Mouse (Mus musculus): ENCODE data around the gene Sertad1. TPM values are rescaled to one million over a fixed set of nuclear protein-coding genes. Genes with fewer than 3 reads are reported as not detected.
"Not testable (repeated sequence)": the region's sequence is repeated elsewhere in the genome, so short reads cannot be mapped to it uniquely, and the experiment has no call there.

The Sertad1 gene
- polyA plus RNA-seq, 1 experiment from 2014 or later = 34.8 TPM

DNA sequence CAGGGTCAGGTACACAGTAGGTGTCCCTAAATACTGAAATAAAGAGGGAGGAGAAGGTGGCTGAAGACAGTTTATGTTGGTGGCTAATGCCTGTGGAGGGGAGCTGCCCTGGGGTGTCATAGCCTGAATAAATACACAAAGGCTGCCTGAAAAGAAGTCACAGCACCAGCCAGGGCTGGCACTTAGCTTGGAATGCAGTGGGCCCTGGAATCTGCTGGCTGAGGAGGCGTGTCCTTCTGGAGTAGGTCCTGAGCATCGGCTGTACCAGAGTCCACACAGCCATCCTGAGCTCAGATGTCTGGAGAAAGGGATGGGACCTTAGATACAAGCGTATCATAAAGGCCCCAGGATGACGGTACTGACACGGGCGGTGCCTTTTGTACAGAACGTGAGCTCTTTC is 5.1 kb downstream of the Sertad1 start:
- Histone ChIP-seq H3K9me3 (ENCODE audit: control insufficient read depth, low read length) (no peaks in the 10 kb centered on the region), H3K9ac (ENCODE audit: low read length) (peak overlapping the region; percentile 1), H3K4me1 (ENCODE audit: control insufficient read depth in 2 of 2, insufficient read depth in 2 of 2, low read length in 2 of 2) (peaks cover 30 to 37% of the 10 kb centered on the region in 2 experiments), H3K4me2 (ENCODE audit: low read length) (peak overlapping the region; percentile 62), H3K27ac (replicated peaks in 1 of 2; ENCODE audit: control insufficient read depth in 1 of 2, insufficient read depth in 1 of 2, low read depth in 2 of 2, low read length in 2 of 2) (peak overlapping the region; percentile 93 to 98), H3K4me3 (ENCODE audit: control insufficient read depth in 1 of 2, insufficient read depth in 1 of 2, low read depth in 1 of 2, low read length in 2 of 2) (no peak overlapping the region), H3K36me3 (ENCODE audit: control insufficient read depth, insufficient read depth, low read length) (peaks cover 16% of the 10 kb centered on the region), H3K27me3 (ENCODE audit: control insufficient read depth, insufficient read depth, low read length) (no peaks in the 10 kb centered on the region)
- ATAC-seq (ENCODE audit: insufficient number of reproducible peaks, insufficient read depth, low FRiP score, low read depth) = no peak
- WGBS = 33% methylated on average over 7 of the region's 7 CpGs

DNA sequence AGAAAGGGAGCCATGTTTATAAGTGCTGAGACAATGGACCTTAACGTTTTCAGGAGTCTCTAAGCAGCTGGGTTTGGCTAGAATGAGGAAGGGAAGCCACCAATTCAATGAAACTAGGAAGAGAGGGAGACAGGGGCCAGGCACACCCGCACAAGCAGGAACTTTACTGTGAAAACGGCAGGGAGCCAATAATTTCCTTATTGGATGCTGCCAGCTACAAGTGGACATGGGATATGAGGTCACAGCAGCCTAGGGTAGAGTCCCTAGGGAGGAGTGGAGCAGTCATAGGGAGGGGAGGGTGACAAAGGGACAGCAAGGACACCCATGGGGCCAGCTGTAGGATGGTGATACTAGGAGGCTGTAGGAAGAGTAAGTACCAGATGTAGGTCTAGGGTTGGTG is 6.3 kb downstream of the Sertad1 start:
- no peak overlapping the region for H3K4me3 ChIP-seq (ENCODE audit: control insufficient read depth in 1 of 2, insufficient read depth in 1 of 2, low read depth in 1 of 2, low read length in 2 of 2)
- H3K9ac ChIP-seq (ENCODE audit: low read length) = no peak overlapping the region
- peaks cover 35 to 41% of the 10 kb centered on the region in 2 experiments for H3K4me1 ChIP-seq (ENCODE audit: control insufficient read depth in 2 of 2, insufficient read depth in 2 of 2, low read length in 2 of 2)
- H3K36me3 ChIP-seq (ENCODE audit: control insufficient read depth, insufficient read depth, low read length) = peaks cover 16% of the 10 kb centered on the region
- no peak overlapping the region for H3K4me2 ChIP-seq (ENCODE audit: low read length)
- no peaks in the 10 kb centered on the region for H3K27me3 ChIP-seq (ENCODE audit: control insufficient read depth, insufficient read depth, low read length)
- H3K9me3 ChIP-seq (ENCODE audit: control insufficient read depth, low read length) = no peaks in the 10 kb centered on the region
- no peak for ATAC-seq (ENCODE audit: insufficient number of reproducible peaks, insufficient read depth, low FRiP score, low read depth)
- 76% methylated on average over 3 of the region's 3 CpGs for WGBS
- H3K27ac ChIP-seq (replicated peaks in 1 of 2; ENCODE audit: control insufficient read depth in 1 of 2, insufficient read depth in 1 of 2, low read depth in 2 of 2, low read length in 2 of 2) = 0 out of 4 replicates have a peak overlapping the region, but pooled peaks of 1 of the 2 experiments have one; percentile 93

DNA sequence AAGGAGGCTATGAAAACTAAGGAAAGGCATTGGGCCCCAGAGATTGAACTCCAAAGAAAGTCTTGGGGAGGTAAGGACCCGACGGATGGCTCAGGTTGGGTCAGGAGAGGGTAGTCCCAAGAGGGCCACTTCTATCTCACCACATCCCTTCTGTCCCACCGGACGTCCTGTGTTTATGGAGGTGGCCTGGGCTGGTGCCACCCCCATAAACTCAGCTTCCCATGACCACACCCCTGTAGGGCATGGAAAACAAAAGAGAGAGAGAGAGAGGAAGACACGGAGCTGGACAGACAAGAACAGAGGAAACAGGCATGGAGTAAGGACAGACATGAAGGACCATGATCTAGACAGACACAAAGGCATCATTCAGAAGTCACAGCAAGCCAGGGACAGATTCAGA is 6.7 kb downstream of the Sertad1 start:
- peaks cover 16% of the 10 kb centered on the region for H3K36me3 ChIP-seq (ENCODE audit: control insufficient read depth, insufficient read depth, low read length)
- no peaks in the 10 kb centered on the region for H3K27me3 ChIP-seq (ENCODE audit: control insufficient read depth, insufficient read depth, low read length)
- H3K4me2 ChIP-seq (ENCODE audit: low read length) = no peak overlapping the region
- WGBS = 76% methylated on average over 5 of the region's 5 CpGs
- no peak overlapping the region for H3K27ac ChIP-seq (replicated peaks in 1 of 2; ENCODE audit: control insufficient read depth in 1 of 2, insufficient read depth in 1 of 2, low read depth in 2 of 2, low read length in 2 of 2)
- no peak overlapping the region for H3K4me3 ChIP-seq (ENCODE audit: control insufficient read depth in 1 of 2, insufficient read depth in 1 of 2, low read depth in 1 of 2, low read length in 2 of 2)
- H3K9ac ChIP-seq (ENCODE audit: low read length) = no peak overlapping the region
- ATAC-seq (ENCODE audit: insufficient number of reproducible peaks, insufficient read depth, low FRiP score, low read depth) = no peak
- peaks cover 33 to 37% of the 10 kb centered on the region in 2 experiments for H3K4me1 ChIP-seq (ENCODE audit: control insufficient read depth in 2 of 2, insufficient read depth in 2 of 2, low read length in 2 of 2)
- H3K9me3 ChIP-seq (ENCODE audit: control insufficient read depth, low read length) = no peaks in the 10 kb centered on the region

DNA sequence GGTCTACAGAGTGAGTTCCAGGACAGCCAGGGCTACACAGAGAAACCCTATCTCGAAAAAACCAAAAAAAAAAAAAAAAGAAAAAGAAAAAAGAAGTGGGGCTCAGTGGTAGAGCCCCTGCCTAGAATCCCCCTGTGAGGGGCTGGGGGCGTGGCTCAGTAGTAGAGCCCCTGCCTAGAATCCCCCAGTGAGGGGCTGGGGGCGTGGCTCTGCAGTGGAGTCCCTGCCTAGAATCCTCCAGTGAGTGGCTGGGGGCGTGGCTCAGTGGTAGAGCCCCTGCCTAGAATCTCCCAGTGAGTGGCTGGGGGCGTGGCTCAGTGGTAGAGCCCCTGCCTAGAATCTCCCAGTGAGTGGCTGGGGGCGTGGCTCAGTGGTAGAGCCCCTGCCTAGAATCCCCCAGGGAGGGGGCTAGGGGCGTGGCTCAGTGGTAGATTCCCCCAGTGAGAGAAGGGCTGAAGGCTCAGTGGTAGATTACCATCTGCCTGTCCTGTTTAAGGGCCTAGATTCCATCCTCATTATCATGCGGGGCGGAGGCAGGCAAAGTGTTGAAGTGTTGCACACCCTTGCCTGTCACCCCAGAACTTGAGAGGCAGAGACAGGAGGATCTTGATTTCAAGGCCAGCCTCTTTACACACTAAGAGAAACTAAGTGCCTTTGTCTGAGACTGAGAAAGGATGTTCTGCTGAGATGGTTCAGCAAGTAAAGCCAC is 8.1 kb downstream of the Sertad1 start:
- WGBS = 85% methylated on average over 8 of the region's 9 CpGs
- not testable (repeated sequence) for H3K36me3 ChIP-seq (ENCODE audit: control insufficient read depth, insufficient read depth, low read length); H3K27me3 ChIP-seq (ENCODE audit: control insufficient read depth, insufficient read depth, low read length); H3K9ac ChIP-seq (ENCODE audit: low read length); H3K4me3 ChIP-seq (ENCODE audit: control insufficient read depth in 1 of 2, insufficient read depth in 1 of 2, low read depth in 1 of 2, low read length in 2 of 2); H3K9me3 ChIP-seq (ENCODE audit: control insufficient read depth, low read length); H3K27ac ChIP-seq (replicated peaks in 1 of 2; ENCODE audit: control insufficient read depth in 1 of 2, insufficient read depth in 1 of 2, low read depth in 2 of 2, low read length in 2 of 2); H3K4me2 ChIP-seq (ENCODE audit: low read length); ATAC-seq (ENCODE audit: insufficient number of reproducible peaks, insufficient read depth, low FRiP score, low read depth)
- H3K4me1 ChIP-seq (ENCODE audit: control insufficient read depth in 2 of 2, insufficient read depth in 2 of 2, low read length in 2 of 2) = peaks cover 25 to 26% of the 10 kb centered on the region in 2 experiments

DNA sequence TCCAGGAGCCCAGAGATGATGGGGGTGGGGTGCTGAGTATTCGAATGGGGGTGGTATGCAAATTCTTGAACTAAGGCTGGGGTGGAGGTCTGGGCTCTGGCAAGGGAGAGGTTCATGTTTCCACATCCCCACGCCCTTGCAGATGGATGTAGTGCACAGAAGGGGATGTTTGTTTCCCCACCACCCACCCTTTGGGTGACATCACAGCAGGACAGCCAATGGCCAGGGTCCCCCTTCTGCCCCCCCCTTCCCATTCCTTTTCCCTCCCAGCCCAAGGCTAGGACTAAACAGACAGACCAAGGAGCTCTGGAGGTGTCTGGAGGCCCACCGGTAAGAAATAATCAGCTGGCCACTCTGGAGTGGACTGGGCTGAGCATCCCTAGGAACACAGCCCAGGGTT is 12.3 kb downstream of the Sertad1 start, which contains the start of gene Prx:
Gene Prx, plus strand, starts transcription at position 289 of the 400 bp plus-strand sequence.
- Histone ChIP-seq H3K27me3 (ENCODE audit: control insufficient read depth, insufficient read depth, low read length) (no peaks in the 10 kb centered on the region), H3K36me3 (ENCODE audit: control insufficient read depth, insufficient read depth, low read length) (no peaks in the 10 kb centered on the region), H3K4me1 (ENCODE audit: control insufficient read depth in 2 of 2, insufficient read depth in 2 of 2, low read length in 2 of 2) (peaks cover 10 to 14% of the 10 kb centered on the region in 2 experiments), H3K4me2 (ENCODE audit: low read length) (no peak within 1 kb of the TSS), H3K27ac (replicated peaks in 1 of 2; ENCODE audit: control insufficient read depth in 1 of 2, insufficient read depth in 1 of 2, low read depth in 2 of 2, low read length in 2 of 2) (no peak within 1 kb of the TSS), H3K4me3 (ENCODE audit: control insufficient read depth in 1 of 2, insufficient read depth in 1 of 2, low read depth in 1 of 2, low read length in 2 of 2) (no peak within 1 kb of the TSS), H3K9ac (ENCODE audit: low read length) (no peak within 1 kb of the TSS), H3K9me3 (ENCODE audit: control insufficient read depth, low read length) (no peaks in the 10 kb centered on the region)
- ATAC-seq (ENCODE audit: insufficient number of reproducible peaks, insufficient read depth, low FRiP score, low read depth) = no peak
- 47% methylated on average over 3 of the region's 3 CpGs for WGBS

DNA sequence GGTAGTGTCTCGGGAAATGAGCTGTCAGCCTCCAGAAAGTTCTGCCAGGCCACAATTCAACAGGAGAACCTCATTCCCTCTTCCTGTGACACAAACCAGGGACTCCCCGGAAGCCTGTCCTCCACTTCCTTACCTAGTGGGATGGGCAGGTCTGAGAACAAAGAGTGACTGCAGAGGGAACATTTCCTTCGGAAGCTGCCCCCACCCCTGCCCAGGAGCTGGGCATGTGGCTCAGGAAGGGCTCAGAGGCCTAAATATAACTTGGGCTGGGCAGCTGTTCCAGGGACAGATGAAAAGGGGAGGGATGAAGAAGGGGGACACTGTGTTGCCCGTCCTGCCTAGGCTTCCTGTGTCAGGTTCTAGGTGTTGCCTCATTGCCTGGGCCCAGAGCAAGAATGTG is 14.9 kb downstream of the Sertad1 start:
- no peak overlapping the region for H3K4me3 ChIP-seq (ENCODE audit: control insufficient read depth in 1 of 2, insufficient read depth in 1 of 2, low read depth in 1 of 2, low read length in 2 of 2)
- peak; percentile 24; the same call in 1 of the 2 replicates for ATAC-seq (ENCODE audit: insufficient number of reproducible peaks, insufficient read depth, low FRiP score, low read depth)
- H3K9me3 ChIP-seq (ENCODE audit: control insufficient read depth, low read length) = no peaks in the 10 kb centered on the region
- 26% methylated on average over 4 of the region's 4 CpGs for WGBS
- no peaks in the 10 kb centered on the region for H3K36me3 ChIP-seq (ENCODE audit: control insufficient read depth, insufficient read depth, low read length)
- peaks cover 14 to 20% of the 10 kb centered on the region in 2 experiments for H3K4me1 ChIP-seq (ENCODE audit: control insufficient read depth in 2 of 2, insufficient read depth in 2 of 2, low read length in 2 of 2)
- H3K27ac ChIP-seq (replicated peaks in 1 of 2; ENCODE audit: control insufficient read depth in 1 of 2, insufficient read depth in 1 of 2, low read depth in 2 of 2, low read length in 2 of 2) = peak overlapping the region; percentile 42 to 68; a peak in 3 of 4 replicates
- H3K9ac ChIP-seq (ENCODE audit: low read length) = 0 out of 2 replicates have a peak overlapping the region, but pooled peaks have one; percentile 21
- no peak overlapping the region for H3K4me2 ChIP-seq (ENCODE audit: low read length)
- no peaks in the 10 kb centered on the region for H3K27me3 ChIP-seq (ENCODE audit: control insufficient read depth, insufficient read depth, low read length)

DNA sequence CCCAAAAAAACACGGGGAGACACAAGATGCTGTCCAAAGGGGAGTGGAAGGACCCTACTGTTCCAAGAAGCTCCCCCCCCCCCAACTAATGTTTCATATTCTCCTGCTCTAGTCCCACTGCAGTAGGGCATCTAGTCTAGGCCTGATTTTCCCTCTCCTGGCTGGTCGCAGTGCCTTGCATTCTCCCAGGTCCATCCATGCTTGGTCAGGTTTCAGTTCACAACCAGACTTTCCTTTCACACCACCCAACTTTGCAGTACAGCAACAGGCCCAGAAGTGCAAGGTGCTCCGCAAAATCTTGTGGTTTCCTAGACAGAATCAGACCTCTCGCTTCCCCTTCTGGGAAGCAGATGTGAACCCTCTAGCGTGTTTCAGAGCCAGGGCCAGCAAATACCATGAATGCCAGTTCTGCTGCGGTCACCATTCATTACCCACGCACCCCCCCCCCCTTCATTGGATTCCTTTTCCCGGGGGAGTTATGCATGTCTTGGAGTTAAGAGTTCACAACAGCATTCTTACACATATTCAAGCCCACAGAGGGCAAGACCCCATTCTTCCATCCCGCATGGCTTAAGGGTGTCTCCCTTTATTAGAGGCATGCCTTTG is 20.2 kb downstream of the Sertad1 start:
- Histone ChIP-seq H3K4me3 (ENCODE audit: control insufficient read depth in 1 of 2, insufficient read depth in 1 of 2, low read depth in 1 of 2, low read length in 2 of 2) (peak overlapping the region in 1 of 2 experiments; percentile 69; a peak in 2 of 4 replicates), H3K36me3 (ENCODE audit: control insufficient read depth, insufficient read depth, low read length) (no peaks in the 10 kb centered on the region), H3K4me2 (ENCODE audit: low read length) (peak overlapping the region; percentile 75), H3K4me1 (ENCODE audit: control insufficient read depth in 2 of 2, insufficient read depth in 2 of 2, low read length in 2 of 2) (peaks cover 10 to 21% of the 10 kb centered on the region in 2 experiments), H3K9me3 (ENCODE audit: control insufficient read depth, low read length) (no peaks in the 10 kb centered on the region), H3K27me3 (ENCODE audit: control insufficient read depth, insufficient read depth, low read length) (no peaks in the 10 kb centered on the region), H3K27ac (replicated peaks in 1 of 2; ENCODE audit: control insufficient read depth in 1 of 2, insufficient read depth in 1 of 2, low read depth in 2 of 2, low read length in 2 of 2) (peak overlapping the region; percentile 28 to 99), H3K9ac (ENCODE audit: low read length) (peak overlapping the region; percentile 85; the same call in 1 of the 2 replicates)
- WGBS = 40% methylated on average over 9 of the region's 9 CpGs
- ATAC-seq (ENCODE audit: insufficient number of reproducible peaks, insufficient read depth, low FRiP score, low read depth) = no peak
